Mouse (Mus musculus): ENCODE results near the gene Sc5d. TPM values are rescaled to one million over a fixed set of nuclear protein-coding genes. Genes with fewer than 3 reads are reported as not detected.

The Sc5d gene
- polyA plus RNA-seq, 1 experiment from 2014 or later: 90.9 TPM

DNA sequence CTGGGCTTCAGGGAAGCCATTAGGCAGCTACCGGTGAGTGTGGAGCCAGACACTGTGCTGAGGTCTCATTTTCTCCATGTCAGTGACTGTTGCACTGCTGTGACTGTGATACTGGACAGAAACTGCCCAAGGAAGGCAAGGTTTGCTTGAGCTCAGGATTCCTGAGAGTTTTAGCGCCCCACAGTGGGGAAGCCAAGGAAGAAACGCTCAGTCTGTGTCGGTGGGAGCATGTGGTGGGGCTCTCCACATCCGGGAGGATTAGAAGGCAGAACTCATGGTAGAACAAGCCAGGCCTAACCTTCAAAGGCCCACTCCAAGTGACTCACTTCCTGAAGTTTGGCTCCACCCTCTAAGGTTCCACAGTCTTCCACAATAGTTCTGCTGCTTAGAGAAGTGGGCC lies 55.6 kb downstream of the Sc5d start:
- no peak overlapping the region for H3K27ac ChIP-seq
- no peaks in the 10 kb centered on the region for H3K36me3 ChIP-seq
- 40% methylated on average over 5 of the region's 5 CpGs for WGBS
- H3K9me3 ChIP-seq: no peaks in the 10 kb centered on the region
- no peak overlapping the region for H3K4me3 ChIP-seq (replicated peaks)
- H3K9ac ChIP-seq: no peak overlapping the region
- H3K27me3 ChIP-seq (replicated peaks): no peaks in the 10 kb centered on the region
- peaks cover 2% of the 10 kb centered on the region; the same call in 1 of the 2 replicates for H3K4me1 ChIP-seq (replicated peaks)
- H3K4me2 ChIP-seq (replicated peaks): no peak overlapping the region
- ATAC-seq: peak; percentile 39; the same call in 1 of the 2 replicates

DNA sequence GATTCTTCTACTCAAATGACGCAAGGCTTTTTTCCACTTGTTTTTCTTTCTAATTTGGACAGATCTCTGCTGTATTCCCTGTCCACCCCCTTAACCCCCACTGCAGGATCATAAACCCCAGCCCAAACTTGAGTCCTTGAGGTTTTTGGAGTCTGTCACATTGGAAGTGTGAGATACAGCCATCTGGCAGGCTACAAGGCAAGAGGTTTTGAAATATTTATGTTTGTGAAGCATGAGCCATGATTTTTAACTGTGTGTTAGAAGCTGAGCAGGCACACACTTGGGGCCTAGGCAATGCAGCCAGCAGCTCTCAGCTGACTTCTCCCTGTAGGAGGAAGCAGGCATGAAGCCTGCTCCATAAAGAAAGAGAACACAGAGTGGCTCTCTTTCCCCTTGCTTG lies 57.3 kb downstream of the Sc5d start:
- Histone ChIP-seq H3K27ac (peak overlapping the region; percentile 27; the same call in 1 of the 2 replicates), H3K9ac (no peak overlapping the region), H3K36me3 (no peaks in the 10 kb centered on the region), H3K4me1 (replicated peaks) (peaks cover 2% of the 10 kb centered on the region; the same call in 1 of the 2 replicates), H3K4me3 (replicated peaks) (no peak overlapping the region), H3K4me2 (replicated peaks) (no peak overlapping the region), H3K27me3 (replicated peaks) (no peaks in the 10 kb centered on the region), H3K9me3 (no peaks in the 10 kb centered on the region)
- WGBS: 73% methylated on average over 1 of the region's 1 CpGs
- no peak; the same call in 1 of the 2 replicates for ATAC-seq

DNA sequence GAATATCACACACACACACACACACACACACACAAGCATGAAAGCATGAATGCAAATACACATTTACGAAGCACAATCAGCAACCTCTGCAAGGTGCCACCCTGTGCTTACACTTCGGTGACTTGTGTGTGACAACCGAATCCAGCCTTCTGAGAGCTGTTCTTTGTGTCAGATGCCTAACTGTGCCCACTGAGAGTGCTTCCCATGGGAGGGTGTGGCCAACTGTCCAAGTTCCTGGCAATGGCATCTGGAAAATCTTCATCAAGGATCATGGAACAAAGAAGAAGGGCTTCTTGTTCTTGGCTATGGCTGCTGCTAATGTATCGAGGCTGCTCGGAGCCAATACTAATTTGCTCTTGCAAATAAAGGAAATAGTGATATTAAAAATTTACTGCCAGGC lies 61.8 kb downstream of the Sc5d start:
- Histone ChIP-seq H3K9ac (no peak overlapping the region), H3K36me3 (no peaks in the 10 kb centered on the region), H3K4me1 (replicated peaks) (peaks cover 2% of the 10 kb centered on the region; the same call in 1 of the 2 replicates), H3K27me3 (replicated peaks) (no peaks in the 10 kb centered on the region), H3K4me3 (replicated peaks) (no peak overlapping the region), H3K4me2 (replicated peaks) (no peak overlapping the region), H3K9me3 (no peaks in the 10 kb centered on the region), H3K27ac (no peak overlapping the region)
- ATAC-seq: no peak
- WGBS: 83% methylated on average over 5 of the region's 5 CpGs

Other genes starting within 250 kb of the Sc5d start
- 9.0 and 10.3 TPM in 2 replicates for gene Sorl1, start 140.0 kb downstream of the Sc5d start, polyA plus RNA-seq (2015; fragmentation: Nextera tagmentation; extraction: Ambion mirVana)
- 0.13 and 0.19 TPM in 2 replicates for gene Tecta, start 135.7 kb upstream of the Sc5d start, polyA plus RNA-seq (2015; fragmentation: Nextera tagmentation; extraction: Ambion mirVana)
- gene Tbcel, start 243.6 kb upstream of the Sc5d start, polyA plus RNA-seq (2015; fragmentation: Nextera tagmentation; extraction: Ambion mirVana): 4.5 and 4.7 TPM in 2 replicates